Mouse (Mus musculus) liver, embryonic 12.5 days (tissue): Measurements from ENCODE around the gene Psmc6. TPM values are rescaled to one million over a fixed set of nuclear protein-coding genes. Genes with fewer than 3 reads are reported as not detected.

Source experiments
- polyA plus RNA-seq: library from polyadenylated mRNA; unstranded; fragments of >200 nt; fragmentation: Nextera tagmentation; extraction: Ambion mirVana; gene quantifications from 2 replicates; pipeline ENCODE4 v1.2.1, GENCODE M21; 2016

The Psmc6 gene
- polyA plus RNA-seq, 1 experiment from 2014 or later = 130 TPM

Other genes starting within 250 kb of the Psmc6 start
- gene Gpr137c, start 110.1 kb upstream of the Psmc6 start, polyA plus RNA-seq = 0.24 and 0.31 TPM in 2 replicates
- 2.2 and 2.3 TPM in 2 replicates for gene Txndc16, start 109.5 kb upstream of the Psmc6 start, polyA plus RNA-seq
- 51.1 and 56.7 TPM in 2 replicates for gene Ero1l, start 11.0 kb upstream of the Psmc6 start, polyA plus RNA-seq
- gene Styx, start 21.3 kb downstream of the Psmc6 start, polyA plus RNA-seq = 30.0 and 30.3 TPM in 2 replicates
- 33.3 and 35.4 TPM in 2 replicates for gene Gnpnat1, start 75.1 kb downstream of the Psmc6 start, polyA plus RNA-seq
- 37.2 and 37.3 TPM in 2 replicates for gene Fermt2, start 200.3 kb downstream of the Psmc6 start, polyA plus RNA-seq